Mouse (Mus musculus) cerebellum, adult 2 months (tissue): ENCODE results near the gene Igfbp4. TPM values are rescaled to one million over a fixed set of nuclear protein-coding genes. Genes with fewer than 3 reads are reported as not detected.

Experiments used
- DNase-seq, 2 experiments: peaks; one replicate each; pipeline ENCODE4 v3.0.0; 2021
- H3K27ac ChIP-seq: fragments of 200-500 bp; 2 replicates; pipeline ENCODE4 v1.5.1; 2012; ENCODE audit warnings: low read length, control low read depth, inconsistent platforms; ENCODE audit not compliant: insufficient read depth
- H3K27me3 ChIP-seq: fragments of 200-500 bp; 2 replicates; pipeline ENCODE4 v1.6.1; 2012; ENCODE audit warnings: inconsistent platforms, mild to moderate bottlenecking, low read length, moderate library complexity; ENCODE audit not compliant: control insufficient read depth, insufficient read depth
- H3K4me1 ChIP-seq: fragments of 200-500 bp; 2 replicates; pipeline ENCODE4 v1.6.1; 2011; ENCODE audit warnings: low read length; ENCODE audit not compliant: control insufficient read depth, insufficient read depth
- H3K4me3 ChIP-seq: fragments of 200-500 bp; replicated peaks from 2 replicates; pipeline ENCODE3; 2011; ENCODE audit warnings: mild to moderate bottlenecking, low read depth, low read length, control low read depth; ENCODE audit not compliant: insufficient read depth
- CTCF ChIP-seq: fragments of 200-500 bp; IDR thresholded peaks from 2 replicates; pipeline ENCODE4 v1.5.1; 2011; ENCODE audit warnings: low read depth, mild to moderate bottlenecking, control low read depth, low read length, moderate library complexity, borderline replicate concordance; ENCODE audit not compliant: insufficient read depth
- POLR2A ChIP-seq: fragments of 200-500 bp; IDR thresholded peaks from 2 replicates; pipeline ENCODE4 v1.6.1; 2011; ENCODE audit warnings: low read length, control low read depth, borderline replicate concordance; ENCODE audit not compliant: insufficient read depth
- WGBS: fragments of 180-500 bp; shearing (Covaris S2); methylation state at CpG from one replicate; pipeline ENCODE4 v1.1.7; 2018; 5-methylcytosine and 5-hydroxymethylcytosine counted together
- polyA plus RNA-seq: library from polyadenylated mRNA; depleted of rRNA; stranded (reverse); fragments of >200 nt; gene quantifications from 2 replicates; pipeline ENCODE4 v1.2.3, GENCODE M21; 2012

The Igfbp4 gene
- polyA plus RNA-seq, 1 experiment, result 28.6 TPM

DNA sequence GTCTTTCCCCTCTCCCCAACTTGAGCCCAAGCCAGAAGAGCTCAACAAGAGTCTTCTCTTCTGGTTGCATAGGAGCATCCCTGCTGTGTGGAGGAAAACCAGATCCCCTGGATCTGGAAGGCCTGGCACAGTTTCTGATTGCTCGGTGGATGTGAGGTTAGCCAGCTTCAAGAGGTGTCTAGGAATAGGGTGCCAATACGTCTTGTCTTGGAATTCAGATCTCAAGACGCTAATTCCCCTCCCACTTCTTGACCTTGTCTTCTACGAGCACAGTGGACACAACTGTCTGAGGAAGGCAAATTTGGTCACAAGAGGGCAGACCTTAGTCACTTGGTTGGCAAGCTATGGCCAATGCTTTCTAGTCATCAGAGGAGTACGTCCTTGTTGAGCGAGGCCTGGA is 2.6 kb downstream of the Igfbp4 start:
- 83% methylated on average over 6 of the region's 6 CpGs for WGBS
- no peak for TF ChIP-seq POLR2A
- TF ChIP-seq CTCF, result no peak
- H3K27me3 ChIP-seq, result peaks cover 2% of the 10 kb centered on the region; the same call in 1 of the 2 replicates
- DNase-seq, result no peak
- H3K4me3 ChIP-seq, result no peak overlapping the region
- H3K27ac ChIP-seq, result no peak overlapping the region
- H3K4me1 ChIP-seq, result peaks cover 6% of the 10 kb centered on the region; the same call in 1 of the 2 replicates

- Histone ChIP-seq H3K4me3 (no peak overlapping the region), H3K27ac (no peak overlapping the region), H3K27me3 (peaks cover 2% of the 10 kb centered on the region; the same call in 1 of the 2 replicates), H3K4me1 (peaks cover 6% of the 10 kb centered on the region; the same call in 1 of the 2 replicates)
- WGBS, result over 99% methylated on average over 5 of the region's 5 CpGs
- no peak for DNase-seq
- no peak for TF ChIP-seq POLR2A
- no peak for TF ChIP-seq CTCF
Measured at GRCm38 (mm10) chr11:99044306-99044705, 3.3 kb downstream of the Igfbp4 start.

- no peak overlapping the region for H3K4me3 ChIP-seq
- H3K27me3 ChIP-seq, result peaks cover 2% of the 10 kb centered on the region; the same call in 1 of the 2 replicates
- DNase-seq, result no peak
- TF ChIP-seq POLR2A (no peak), CTCF (no peak)
- peaks cover 6% of the 10 kb centered on the region; the same call in 1 of the 2 replicates for H3K4me1 ChIP-seq
- no peak overlapping the region for H3K27ac ChIP-seq
- 88% methylated on average over 12 of the region's 12 CpGs for WGBS
Measured at GRCm38 (mm10) chr11:99045159-99045889, 4.3 kb downstream of the Igfbp4 start.

GRCm38 (mm10) chr11:99047120-99047519 is 6.1 kb downstream of the Igfbp4 start:
- Histone ChIP-seq H3K27me3 (no peaks in the 10 kb centered on the region), H3K27ac (no peak overlapping the region), H3K4me3 (no peak overlapping the region), H3K4me1 (no peaks in the 10 kb centered on the region; the same call in 1 of the 2 replicates)
- DNase-seq, result no peak
- 23% methylated on average over 5 of the region's 5 CpGs for WGBS
- TF ChIP-seq CTCF (no peak), POLR2A (no peak)

GRCm38 (mm10) chr11:99047643-99048042 is 6.6 kb downstream of the Igfbp4 start:
- no peak for DNase-seq

DNA sequence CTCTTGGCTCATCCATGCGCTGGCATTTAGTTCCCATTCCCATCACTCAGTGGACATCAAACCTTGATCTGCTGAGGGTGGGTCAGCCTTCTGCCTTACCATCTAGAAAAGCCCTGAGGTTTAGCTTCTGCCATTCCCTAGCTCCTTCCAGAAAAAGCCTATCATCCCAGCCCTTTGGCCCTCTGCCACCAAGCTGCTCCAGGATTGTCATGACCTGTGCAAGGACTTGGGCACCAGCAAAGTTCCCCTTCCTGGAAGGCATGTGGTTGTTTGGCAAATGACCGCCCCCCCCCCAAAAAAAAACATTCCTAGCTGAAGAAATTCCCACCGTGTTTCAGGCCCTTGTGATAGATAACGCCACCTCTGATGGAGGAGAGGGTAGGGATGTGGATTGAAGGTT is 14.1 kb downstream of the Igfbp4 start:
- Histone ChIP-seq H3K4me1 (no peaks in the 10 kb centered on the region), H3K27me3 (no peaks in the 10 kb centered on the region), H3K27ac (no peak overlapping the region), H3K4me3 (no peak overlapping the region)
- TF ChIP-seq POLR2A, result no peak
- TF ChIP-seq CTCF, result no peak
- no peak for DNase-seq
- WGBS, result 70% methylated on average over 4 of the region's 4 CpGs

More at GRCm38 (mm10) chr11:99047643-99048042, 6.6 kb downstream of the Igfbp4 start:
- WGBS, result 80% methylated on average over 2 of the region's 2 CpGs
- no peak overlapping the region for H3K27ac ChIP-seq
- H3K4me3 ChIP-seq, result no peak overlapping the region
- H3K4me1 ChIP-seq, result no peaks in the 10 kb centered on the region; the same call in 1 of the 2 replicates
- TF ChIP-seq CTCF (no peak), POLR2A (no peak)
- H3K27me3 ChIP-seq, result no peaks in the 10 kb centered on the region

- TF ChIP-seq CTCF (no peak), POLR2A (no peak)
- H3K4me3 ChIP-seq, result no peak overlapping the region
- DNase-seq, result no peak
- H3K27ac ChIP-seq, result no peak overlapping the region
- 51% methylated on average over 8 of the region's 8 CpGs for WGBS
- H3K27me3 ChIP-seq, result no peaks in the 10 kb centered on the region
- H3K4me1 ChIP-seq, result no peaks in the 10 kb centered on the region
Measured at GRCm38 (mm10) chr11:99055571-99056452, 14.8 kb downstream of the Igfbp4 start.

GRCm38 (mm10) chr11:99060435-99060834 is 19.4 kb downstream of the Igfbp4 start:
- DNase-seq, result no peak
- H3K27ac ChIP-seq, result no peak overlapping the region
- H3K4me3 ChIP-seq, result no peak overlapping the region
- TF ChIP-seq POLR2A (no peak), CTCF (no peak)
- no peaks in the 10 kb centered on the region for H3K4me1 ChIP-seq
- 81% methylated on average over 3 of the region's 3 CpGs for WGBS
- no peaks in the 10 kb centered on the region for H3K27me3 ChIP-seq
